Mouse (Mus musculus) erythroblast, adult 5-6 weeks (primary cell): ENCODE measurements around the gene Hirip3. TPM values are rescaled to one million over a fixed set of nuclear protein-coding genes. Genes with fewer than 3 reads are reported as not detected.
A peak's percentile ranks its signal among the peaks of the same experiment; 100 is the strongest.

Experiments used
- ATAC-seq: replicated peaks from 2 replicates; pipeline ENCODE4 v1.8.0; 2016; ENCODE audit warnings: moderate number of reproducible peaks, mild to moderate bottlenecking, moderate TSS enrichment, inconsistent platforms; ENCODE audit not compliant: poor library complexity, low FRiP score, severe bottlenecking
- total RNA-seq, 2 experiments: library from RNA; stranded (forward) in 1 of 2; stranded (reverse) in 1 of 2; fragments of 150-400 nt in 1 of 2; fragments of 200-764, 138-1000 nt in 1 of 2; gene quantifications; 2 replicates each; pipeline versions ENCODE4 v1.2.3 to v1.2.4; 2015 to 2017; ENCODE audit warnings: low replicate concordance in 2 of 2

The Hirip3 gene
- total RNA-seq, 2 experiments from 2014 or later = 9.2 to 38.2 TPM

- ATAC-seq = no peak
Observed at GRCm38 (mm10) chr7:126851192-126851591, 10.6 kb upstream of the Hirip3 start.

- ATAC-seq = no peak
Observed at GRCm38 (mm10) chr7:126853454-126853853, 8.3 kb upstream of the Hirip3 start.

DNA sequence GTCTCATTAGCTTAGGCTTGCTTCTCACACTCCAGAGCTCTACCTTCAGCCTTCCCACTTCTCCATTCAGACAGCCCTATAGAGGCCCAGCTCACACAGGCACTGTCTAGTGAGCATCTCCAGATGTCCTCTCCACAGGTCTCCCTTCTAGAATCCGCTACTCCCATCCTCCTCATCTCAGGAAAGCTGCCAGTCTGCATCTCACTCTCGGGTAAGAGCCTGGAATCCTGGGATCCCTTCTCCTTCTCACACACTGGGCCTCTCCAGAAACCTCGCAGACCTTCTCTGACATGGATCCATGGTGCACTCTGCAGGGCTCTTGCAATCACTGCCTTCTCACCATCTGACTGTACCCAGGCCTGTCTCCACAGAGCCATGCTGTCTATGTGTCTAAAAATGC, 6.1 kb upstream of the Hirip3 start:
- ATAC-seq = no peak

- no peak for ATAC-seq
Observed at GRCm38 (mm10) chr7:126856741-126857420, 4.9 kb upstream of the Hirip3 start.

GRCm38 (mm10) chr7:126860987-126861386, 785 bp upstream of the Hirip3 start:
- ATAC-seq = no peak

- ATAC-seq = peak; percentile 78
Observed at GRCm38 (mm10) chr7:126862147-126862784, 494 bp downstream of the Hirip3 start, which contains the start of gene Ino80e. Gene Ino80e (minus strand): TSS chr7:126862377.

DNA sequence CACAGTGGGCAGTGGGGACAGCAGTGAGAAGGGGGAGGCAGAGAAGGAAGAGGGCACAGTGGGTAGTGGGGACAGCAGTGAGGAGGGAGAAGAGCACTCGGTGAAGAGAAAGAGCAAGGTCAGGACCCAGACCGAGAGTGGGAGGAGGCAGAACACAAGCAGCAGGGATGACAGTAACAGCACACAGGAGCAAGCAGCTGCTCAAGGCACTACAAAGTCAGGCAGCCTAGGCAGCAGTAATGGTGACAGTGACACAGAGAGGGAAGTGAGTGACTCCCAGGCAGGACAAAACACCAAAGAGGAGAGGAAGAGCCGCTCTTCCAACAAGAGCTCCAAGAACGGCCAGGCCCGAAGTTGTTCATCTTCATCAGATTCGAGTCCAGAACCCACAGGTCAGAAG, 2.0 kb downstream of the Hirip3 start:
- no peak for ATAC-seq

GRCm38 (mm10) chr7:126867534-126867933, 5.8 kb downstream of the Hirip3 start:
- ATAC-seq = no peak

DNA sequence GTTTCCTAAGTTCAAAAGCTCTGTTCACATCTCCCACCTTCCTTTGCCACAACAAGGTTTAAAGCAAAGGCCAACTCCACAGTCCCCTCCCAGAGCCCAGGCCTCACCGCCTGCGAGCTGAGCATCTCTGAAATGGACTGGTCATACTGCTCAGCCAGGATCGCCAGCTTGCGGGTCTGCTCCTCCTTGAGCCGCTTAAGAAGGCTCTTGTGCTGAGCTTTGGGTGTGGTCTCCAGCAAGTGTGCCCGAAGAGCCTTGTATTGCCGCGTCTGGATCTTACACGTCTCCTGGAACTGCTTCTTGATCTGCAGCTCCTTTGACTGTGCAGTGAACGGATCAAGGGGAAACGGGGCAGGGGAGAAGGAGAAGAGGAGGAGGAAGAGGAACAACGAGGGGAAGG, 6.2 kb downstream of the Hirip3 start:
- no peak for ATAC-seq

GRCm38 (mm10) chr7:126869780-126870519, 8.2 kb downstream of the Hirip3 start:
- no peak for ATAC-seq

- ATAC-seq = no peak
Observed at GRCm38 (mm10) chr7:126870520-126870891, 8.7 kb downstream of the Hirip3 start.

DNA sequence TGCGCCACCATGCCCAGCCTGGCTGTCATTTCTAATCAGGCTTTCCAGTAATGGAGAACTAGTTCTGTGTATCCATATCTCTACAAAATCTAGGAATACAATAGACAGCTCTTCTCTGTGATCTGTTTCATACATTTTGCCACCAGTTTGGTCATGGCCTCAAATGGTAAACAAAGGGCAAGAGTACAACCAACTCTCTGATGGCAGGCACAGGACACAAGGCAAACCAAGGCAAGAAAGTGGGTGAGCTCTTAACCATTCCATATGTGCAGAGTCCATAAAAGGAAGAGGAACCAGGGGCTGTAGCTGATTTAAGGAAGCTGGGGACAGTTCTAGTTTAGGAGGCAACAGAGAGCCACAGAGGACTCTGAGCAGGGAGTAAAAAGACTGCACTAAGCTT, 15.5 kb downstream of the Hirip3 start:
- ATAC-seq = no peak

DNA sequence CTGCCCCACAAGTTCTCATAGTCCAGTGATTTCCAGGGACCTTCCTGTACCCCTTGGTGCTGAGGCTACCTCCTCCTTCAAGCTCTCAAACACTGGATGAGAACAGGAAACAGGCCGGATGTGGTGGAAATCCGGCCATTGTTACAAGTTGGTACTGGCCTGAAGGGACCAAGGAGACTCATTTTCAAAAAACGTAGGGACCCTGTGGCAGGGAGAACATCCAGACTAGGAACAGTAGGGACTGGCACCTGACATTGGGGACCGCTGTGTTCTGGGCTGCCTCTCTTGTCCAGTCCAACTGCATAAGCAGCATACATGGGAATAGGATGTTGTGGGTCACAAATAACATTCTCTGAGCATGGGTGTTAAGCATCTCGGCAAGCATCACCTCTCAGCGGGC, 19.3 kb downstream of the Hirip3 start:
- ATAC-seq = no peak

DNA sequence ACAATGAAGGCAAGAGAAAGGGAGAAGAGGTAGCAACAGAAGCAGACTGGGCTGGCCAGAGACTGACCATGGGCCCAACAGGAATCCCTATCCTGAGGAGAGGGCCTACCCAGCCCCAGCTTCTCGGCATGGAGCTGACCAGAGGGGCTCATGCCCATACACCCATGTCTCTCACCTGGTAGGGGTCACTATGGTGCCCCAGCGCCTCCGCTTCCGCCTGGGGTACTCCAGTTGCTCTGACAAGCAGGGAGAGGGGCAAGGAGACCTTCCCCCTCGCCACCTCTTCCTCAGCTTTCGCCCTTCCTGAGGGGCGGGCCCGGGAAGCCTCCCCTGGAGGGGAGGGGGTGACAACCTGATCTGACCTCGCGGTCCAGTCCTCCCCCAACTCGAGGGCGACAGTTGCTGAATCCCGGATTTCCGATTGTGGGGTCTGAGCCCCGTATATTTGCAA, 22.0 kb downstream of the Hirip3 start:
- peak; percentile 11; the same call in 1 of the 2 replicates for ATAC-seq

GRCm38 (mm10) chr7:126884286-126885164, 22.8 kb downstream of the Hirip3 start, which contains the start of gene Taok2:
Gene Taok2 (minus strand): TSS chr7:126884703.
- peak; percentile 89 for ATAC-seq

DNA sequence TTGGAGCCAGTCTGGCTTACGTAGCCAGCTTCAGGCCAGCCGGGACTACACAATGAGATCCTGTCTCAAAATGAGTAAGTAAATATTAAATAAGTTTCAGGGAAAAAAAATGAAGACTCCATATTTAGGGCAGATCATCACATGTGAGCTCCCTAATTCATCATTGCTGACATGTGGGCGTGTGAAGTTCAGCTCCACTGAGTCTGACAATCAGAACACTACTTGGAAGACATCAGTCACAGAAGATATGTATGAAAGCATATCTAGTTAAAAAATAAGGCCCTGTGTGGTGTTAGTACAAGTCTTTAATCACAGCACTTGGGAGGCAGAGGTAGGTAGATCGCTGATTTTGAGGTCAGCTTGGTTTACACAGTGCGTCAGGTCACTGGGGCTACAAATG, 25.5 kb downstream of the Hirip3 start:
- ATAC-seq = no peak

DNA sequence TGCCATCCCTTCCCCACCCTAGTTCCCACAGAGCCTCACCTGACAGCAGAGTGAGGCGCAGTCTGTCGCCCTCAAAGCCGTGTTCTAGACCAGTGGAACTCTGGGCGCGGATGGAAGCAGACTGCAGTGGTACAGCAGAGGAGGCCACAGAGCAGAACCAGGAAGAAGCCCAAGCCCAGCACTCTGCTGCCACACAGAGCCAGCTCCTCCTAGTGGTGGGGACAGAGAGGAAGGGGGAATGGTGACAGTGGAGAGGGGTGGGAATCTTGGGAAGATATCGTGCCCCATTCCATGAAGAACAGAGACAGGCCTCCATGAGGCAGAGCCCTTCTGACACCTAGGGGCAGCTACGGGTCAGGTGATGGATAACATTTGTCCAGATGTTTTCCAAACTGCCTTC, 27.1 kb downstream of the Hirip3 start:
- ATAC-seq = no peak

DNA sequence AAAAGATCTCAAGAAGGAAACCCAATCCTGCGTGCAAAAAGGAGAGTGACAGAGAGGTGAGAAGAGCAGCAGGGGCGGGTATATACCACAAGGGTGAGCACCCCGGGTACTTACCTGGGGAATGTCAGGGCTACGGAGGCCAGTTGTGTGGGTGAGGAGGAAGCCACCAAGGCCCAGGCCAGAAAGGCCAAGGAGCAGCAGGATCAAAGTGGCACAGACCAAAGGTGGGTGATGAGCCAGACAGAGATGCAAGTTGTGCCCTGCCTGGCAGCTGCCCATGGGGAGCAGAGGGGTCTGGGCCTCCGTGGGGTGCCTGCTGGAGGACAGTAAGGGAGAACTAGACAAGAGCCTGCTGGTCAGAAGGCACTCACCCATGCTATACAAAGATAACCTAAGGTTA, 35.1 kb downstream of the Hirip3 start:
- ATAC-seq = no peak

GRCm38 (mm10) chr7:126897390-126898101, 35.8 kb downstream of the Hirip3 start:
- ATAC-seq = peak; percentile 73
